Mouse (Mus musculus) kidney, embryonic 16.5 days (tissue): ENCODE data around the gene Ly6g6f. TPM values are rescaled to one million over a fixed set of nuclear protein-coding genes. Genes with fewer than 3 reads are reported as not detected.

Experiments used
- ATAC-seq: fragments of 200-750 bp; cut with Nextera tagmentation; 2 replicates; pipeline ENCODE4 v1.8.0; 2017; ENCODE audit warnings: moderate TSS enrichment; ENCODE audit not compliant: low FRiP score, low TSS enrichment
- H3K27ac ChIP-seq: fragments of 300-500 bp; sonication (generic); 2 replicates; pipeline ENCODE4 v1.5.1; 2014; ENCODE audit warnings: low read length
- H3K27me3 ChIP-seq: fragments of 300-500 bp; sonication (generic); 2 replicates; pipeline ENCODE4 v1.6.1; 2014; ENCODE audit warnings: low read length, control low read depth, mixed read lengths; ENCODE audit not compliant: insufficient read depth
- H3K36me3 ChIP-seq: fragments of 300-500 bp; sonication (generic); 2 replicates; pipeline ENCODE4 v1.6.1; 2014; ENCODE audit warnings: low read length, control low read depth, mixed read lengths; ENCODE audit not compliant: insufficient read depth
- H3K4me1 ChIP-seq: fragments of 300-500 bp; sonication (generic); 2 replicates; pipeline ENCODE4 v1.6.1; 2014; ENCODE audit warnings: low read length, control low read depth, mixed read lengths; ENCODE audit not compliant: insufficient read depth
- H3K4me2 ChIP-seq: fragments of 300-500 bp; sonication (generic); replicated peaks from 2 replicates; pipeline ENCODE4 v1.6.1; 2014; ENCODE audit warnings: low read depth, low read length
- H3K4me3 ChIP-seq: fragments of 300-500 bp; sonication (generic); 2 replicates; pipeline ENCODE4 v1.5.1; 2014; ENCODE audit warnings: mild to moderate bottlenecking, low read length
- H3K9ac ChIP-seq: fragments of 300-500 bp; sonication (generic); replicated peaks from 2 replicates; pipeline ENCODE4 v1.6.1; 2014; ENCODE audit warnings: low read length
- H3K9me3 ChIP-seq: fragments of 300-500 bp; sonication (generic); 2 replicates; pipeline ENCODE4 v1.6.1; 2016; ENCODE audit warnings: low read length, control low read depth
- WGBS: fragments of 180-500 bp; shearing (Covaris S2); extraction: QIAGEN DNeasy Blood & Tissue Kit; methylation state at CpG from one replicate; pipeline ENCODE4 v1.1.7; 2014; 5-methylcytosine and 5-hydroxymethylcytosine counted together
- polyA plus RNA-seq: library from polyadenylated mRNA; unstranded; fragments of >200 nt; fragmentation: Nextera tagmentation; extraction: Ambion mirVana; gene quantifications from 2 replicates; pipeline ENCODE4 v1.2.1, GENCODE M21; 2015

The Ly6g6f gene
- polyA plus RNA-seq, 1 experiment from 2014 or later = not detected

DNA sequence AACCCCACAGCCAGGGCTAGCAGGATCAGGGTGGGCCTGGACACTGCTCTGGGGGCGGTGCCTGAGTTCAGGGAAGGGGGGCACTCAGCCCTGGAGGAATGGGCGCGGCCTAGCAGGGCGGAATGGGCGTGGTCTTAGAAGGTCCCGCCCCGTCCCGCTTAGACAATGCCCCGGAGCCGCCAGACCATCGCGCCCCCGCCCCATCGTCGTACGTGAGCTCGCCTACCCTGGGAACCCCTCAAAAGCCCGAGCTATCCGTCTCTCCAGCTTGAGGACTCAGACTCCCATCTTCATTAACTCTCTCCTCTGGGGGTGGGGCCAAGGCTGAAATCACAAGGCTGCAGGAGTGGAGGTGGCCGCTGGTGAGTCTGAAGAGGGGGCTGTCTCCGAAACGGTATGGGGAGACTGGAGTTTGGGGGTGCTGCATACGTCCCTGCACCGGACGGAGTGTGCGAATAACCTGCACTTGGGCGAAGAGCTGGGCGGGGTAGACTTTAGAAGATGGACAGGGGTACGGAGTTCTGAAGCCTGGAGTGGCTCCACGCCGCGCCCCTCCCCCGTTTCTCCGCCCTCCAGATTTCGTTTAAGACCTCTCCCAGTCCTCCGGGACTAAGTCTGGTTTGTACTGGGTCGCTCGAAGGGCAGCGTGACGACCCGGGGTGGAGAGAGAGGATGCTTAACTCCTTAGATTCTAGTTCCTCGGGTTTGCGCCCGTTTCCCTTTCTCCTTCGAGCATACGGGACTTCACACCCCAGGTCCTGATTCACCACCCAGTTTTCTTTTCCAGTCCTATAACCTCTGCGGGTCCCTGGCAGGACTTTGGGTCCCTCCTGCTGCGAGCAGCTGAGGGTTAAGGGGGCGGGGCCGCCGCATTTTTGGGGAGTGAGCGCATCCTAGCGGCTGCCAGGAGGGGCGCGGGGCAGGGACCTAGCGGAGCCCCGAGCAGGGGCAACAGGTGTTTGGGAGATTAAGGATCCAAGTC lies 26.2 kb downstream of the Ly6g6f start, which contains the start of gene Ddah2:
Ddah2 (plus strand) TSS at position 125 of the 982 bp plus-strand sequence.
- Histone ChIP-seq H3K27me3 (no peaks in the 10 kb centered on the region), H3K4me1 (peaks cover 33% of the 10 kb centered on the region), H3K9ac (peak within 1 kb of the TSS; percentile 95), H3K4me2 (peak within 1 kb of the TSS; percentile 84), H3K27ac (peak within 1 kb of the TSS; percentile 96), H3K36me3 (peaks cover 64% of the 10 kb centered on the region), H3K4me3 (peak within 1 kb of the TSS; percentile 93), H3K9me3 (no peaks in the 10 kb centered on the region)
- peak; percentile 95 for ATAC-seq
- under 1% methylated on average over 57 of the region's 57 CpGs for WGBS

DNA sequence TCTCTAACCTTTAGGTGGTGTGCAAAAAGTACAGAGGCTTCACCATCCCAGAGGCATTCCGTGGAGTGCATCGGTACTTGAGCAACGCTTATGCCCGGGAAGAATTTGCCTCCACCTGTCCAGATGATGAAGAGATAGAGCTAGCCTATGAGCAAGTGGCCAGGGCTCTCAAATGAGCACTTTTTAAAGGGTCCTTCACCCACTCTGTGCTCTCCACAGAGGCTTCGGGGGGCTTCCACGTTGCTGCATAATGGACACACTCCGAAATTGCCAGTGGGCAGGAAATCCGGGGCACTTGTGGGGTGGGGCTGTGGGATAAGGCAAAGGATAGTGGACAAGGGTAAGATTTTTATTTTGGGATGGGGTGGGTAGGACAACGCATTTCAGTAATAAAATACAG lies 27.1 kb downstream of the Ly6g6f start:
- peak overlapping the region; percentile 93 for H3K4me3 ChIP-seq
- H3K27me3 ChIP-seq = no peaks in the 10 kb centered on the region
- H3K4me1 ChIP-seq = peaks cover 28% of the 10 kb centered on the region
- ATAC-seq = no peak
- peak overlapping the region; percentile 96 for H3K27ac ChIP-seq
- H3K9me3 ChIP-seq = no peaks in the 10 kb centered on the region
- peaks cover 72% of the 10 kb centered on the region for H3K36me3 ChIP-seq
- WGBS = 57% methylated on average over 9 of the region's 9 CpGs
- H3K9ac ChIP-seq = peak overlapping the region; percentile 95; the same call in 1 of the 2 replicates
- peak overlapping the region; percentile 84; the same call in 1 of the 2 replicates for H3K4me2 ChIP-seq

DNA sequence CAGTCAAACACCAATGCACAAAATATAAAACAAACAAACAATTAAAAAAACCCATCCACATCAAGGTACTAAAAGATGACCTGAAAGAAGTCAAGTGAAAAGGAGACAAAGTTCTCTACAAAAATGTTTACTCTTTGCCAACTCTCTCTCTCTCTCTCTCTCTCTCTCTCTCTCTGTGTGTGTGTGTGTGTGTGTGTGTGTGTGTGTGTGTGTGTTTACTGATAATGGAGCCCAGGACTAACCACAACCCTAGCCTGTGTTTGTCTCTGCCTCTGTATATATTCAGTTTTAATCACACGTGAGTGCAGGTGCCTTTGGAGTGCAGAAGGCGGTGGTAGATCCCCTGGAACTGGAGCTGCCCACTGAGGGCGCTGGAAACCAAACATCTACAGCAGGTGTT lies 28.3 kb downstream of the Ly6g6f start:
- H3K4me3 ChIP-seq = no peak overlapping the region
- WGBS = 83% methylated on average over 3 of the region's 3 CpGs
- no peak overlapping the region for H3K27ac ChIP-seq
- ATAC-seq = no peak
- peaks cover 38% of the 10 kb centered on the region for H3K4me1 ChIP-seq
- no peak overlapping the region for H3K9ac ChIP-seq
- H3K4me2 ChIP-seq = no peak overlapping the region
- H3K36me3 ChIP-seq = peaks cover 73% of the 10 kb centered on the region
- no peaks in the 10 kb centered on the region for H3K9me3 ChIP-seq
- no peaks in the 10 kb centered on the region for H3K27me3 ChIP-seq

DNA sequence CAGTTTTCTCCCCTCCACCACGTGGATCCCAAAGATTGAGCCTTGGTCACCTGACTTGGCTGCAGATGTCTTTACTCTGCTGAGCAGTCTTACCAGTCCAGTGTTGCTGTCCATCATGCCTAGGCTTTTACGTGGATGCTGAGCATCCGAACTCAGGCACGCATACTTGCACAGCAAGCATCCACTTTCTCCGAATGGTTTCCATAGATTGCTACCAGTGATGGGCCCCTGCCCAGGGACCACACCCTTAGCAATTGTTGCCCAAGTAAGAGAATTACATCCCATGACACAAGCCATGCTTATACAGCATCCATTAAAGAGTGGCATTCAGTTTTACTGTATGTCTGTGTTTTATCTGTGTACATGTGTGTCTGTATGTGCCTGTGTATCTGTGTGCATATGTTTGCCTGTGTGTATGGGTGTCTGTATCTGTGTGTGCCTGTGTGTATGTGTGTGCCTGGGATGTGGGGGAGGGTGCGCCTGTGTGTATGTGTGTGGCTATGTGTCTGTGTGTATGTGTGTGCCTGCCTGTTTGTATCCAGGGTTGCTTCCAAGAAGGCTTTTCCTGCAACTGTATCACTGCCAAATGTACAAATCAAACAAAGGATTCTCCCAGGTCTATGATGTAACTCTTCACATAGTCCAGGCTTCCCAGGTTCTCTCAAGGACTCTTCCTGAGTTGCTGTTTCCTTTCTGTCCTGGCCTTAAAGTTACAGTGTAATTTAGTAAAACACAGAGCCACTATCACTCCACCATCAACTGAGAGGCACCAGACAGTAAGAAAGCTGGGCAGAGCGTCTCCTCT lies 29.5 kb downstream of the Ly6g6f start:
- Histone ChIP-seq H3K9ac (no peak overlapping the region), H3K4me2 (no peak overlapping the region), H3K4me1 (peaks cover 36% of the 10 kb centered on the region), H3K27me3 (no peaks in the 10 kb centered on the region), H3K9me3 (no peaks in the 10 kb centered on the region), H3K36me3 (peaks cover 63% of the 10 kb centered on the region), H3K4me3 (no peak overlapping the region), H3K27ac (no peak overlapping the region)
- WGBS = 92% methylated on average over 7 of the region's 7 CpGs
- ATAC-seq = no peak

DNA sequence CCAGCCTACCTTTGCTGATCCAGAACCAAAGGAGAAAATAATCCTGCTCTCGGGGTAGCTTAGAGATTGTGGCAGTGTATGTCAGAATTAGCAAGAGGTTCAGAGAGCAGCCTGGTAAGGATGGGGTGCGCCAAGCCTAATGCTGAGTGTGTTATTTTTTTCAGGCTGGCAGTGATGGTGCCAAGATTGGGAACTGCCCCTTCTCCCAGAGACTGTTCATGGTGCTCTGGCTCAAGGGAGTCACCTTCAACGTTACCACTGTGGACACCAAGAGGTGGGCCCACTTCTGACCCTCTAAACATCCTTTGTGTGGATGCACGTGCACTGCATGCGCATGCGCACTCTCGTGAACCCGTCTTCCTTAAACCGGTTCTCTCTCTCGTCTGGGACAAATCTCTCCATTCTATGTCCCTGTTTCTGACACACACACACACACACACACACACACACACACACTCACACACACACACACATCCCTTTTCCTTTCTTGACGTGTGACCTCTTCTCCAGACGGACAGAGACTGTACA lies 33.1 kb downstream of the Ly6g6f start:
- H3K9me3 ChIP-seq = no peaks in the 10 kb centered on the region
- H3K4me1 ChIP-seq = peaks cover 44% of the 10 kb centered on the region
- H3K27me3 ChIP-seq = no peaks in the 10 kb centered on the region
- H3K36me3 ChIP-seq = peaks cover 46% of the 10 kb centered on the region
- H3K9ac ChIP-seq = peak overlapping the region; percentile 96
- peak overlapping the region; percentile 94 for H3K4me2 ChIP-seq
- peak overlapping the region; percentile 99 for H3K27ac ChIP-seq
- peak overlapping the region; percentile 86 for H3K4me3 ChIP-seq
- WGBS = 72% methylated on average over 12 of the region's 12 CpGs
- ATAC-seq = no peak

DNA sequence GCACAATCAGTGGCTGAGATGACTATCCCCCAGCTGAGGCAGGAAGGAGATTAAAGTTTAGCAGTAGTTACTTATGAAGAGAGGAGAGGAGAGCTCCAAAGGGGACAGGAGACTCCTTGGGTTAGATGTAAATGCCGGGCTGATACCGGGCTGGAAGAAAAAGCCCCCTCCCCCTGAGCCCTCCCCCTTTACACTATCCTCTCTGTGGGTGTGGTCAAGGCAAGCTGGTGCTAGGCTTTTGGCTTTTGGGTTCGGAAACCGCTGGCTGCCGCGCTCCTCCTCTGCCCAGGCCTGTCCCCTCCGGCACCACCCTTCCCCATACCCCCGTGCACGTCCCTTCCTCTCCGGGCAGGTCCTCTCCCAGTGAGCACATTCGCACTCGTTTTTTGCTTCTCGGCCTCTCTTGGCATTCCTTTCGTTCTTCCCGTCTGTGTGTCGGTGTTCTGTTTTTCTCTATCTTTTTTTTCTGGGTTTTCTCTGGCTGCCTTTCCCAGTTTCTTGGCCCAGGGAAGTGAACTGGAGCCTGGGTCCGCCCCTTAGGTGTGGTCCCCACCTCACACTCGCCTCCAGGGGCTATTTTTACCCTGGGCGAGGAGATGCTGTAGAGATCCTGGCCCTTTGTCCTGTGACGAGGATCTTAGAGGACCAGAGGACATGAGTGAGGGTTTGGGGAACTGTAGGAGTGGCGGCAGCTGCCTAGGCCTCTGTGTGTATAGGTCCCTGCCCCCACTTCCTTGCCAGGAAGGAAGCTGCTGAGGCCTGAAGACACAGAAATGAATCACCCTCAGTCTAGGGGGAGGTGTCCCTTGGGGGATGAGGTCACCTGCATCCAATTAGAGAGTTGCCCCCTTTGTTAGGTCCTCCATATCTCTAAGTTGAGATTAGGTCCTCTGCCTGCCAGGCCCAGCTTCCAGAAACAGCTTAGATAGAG lies 34.0 kb downstream of the Ly6g6f start:
- Histone ChIP-seq H3K27ac (peak overlapping the region; percentile 99), H3K27me3 (no peaks in the 10 kb centered on the region), H3K9me3 (no peaks in the 10 kb centered on the region), H3K4me3 (peak overlapping the region; percentile 86), H3K9ac (peak overlapping the region; percentile 96), H3K4me1 (peaks cover 50% of the 10 kb centered on the region), H3K36me3 (peaks cover 39% of the 10 kb centered on the region), H3K4me2 (peak overlapping the region; percentile 94)
- under 1% methylated on average over 21 of the region's 21 CpGs for WGBS
- peak; percentile 74 for ATAC-seq

DNA sequence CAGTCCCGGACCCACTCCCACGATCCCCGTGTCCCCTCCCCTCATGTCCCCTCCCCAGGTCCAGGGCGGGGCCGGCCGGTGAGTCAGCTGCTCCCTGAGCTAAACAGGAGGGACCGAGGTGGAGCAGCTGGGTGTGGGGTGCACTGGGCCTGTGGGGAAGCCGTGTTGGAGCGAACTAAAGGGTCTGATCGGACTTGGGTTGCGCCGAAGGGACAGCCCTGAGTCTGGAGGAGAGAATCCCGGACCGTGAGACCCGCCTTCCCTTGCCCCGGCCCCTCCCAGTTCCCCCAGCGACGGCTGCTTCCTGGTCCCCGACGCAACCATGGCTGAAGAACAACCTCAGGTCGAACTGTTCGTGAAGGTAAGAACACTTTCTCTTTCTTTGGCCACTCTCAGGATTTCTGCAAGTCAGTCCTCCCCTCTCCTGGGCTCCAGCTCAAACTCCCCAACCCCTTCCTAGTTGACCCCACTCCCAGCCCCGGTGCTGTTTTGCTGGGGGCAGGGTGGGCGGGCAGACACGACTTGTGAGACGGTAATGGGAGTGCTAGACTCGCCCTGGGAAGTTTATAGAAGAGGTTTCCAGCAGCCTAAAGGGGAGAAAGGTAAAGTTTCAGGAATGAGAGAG lies 35.2 kb downstream of the Ly6g6f start:
- under 1% methylated on average over 27 of the region's 27 CpGs for WGBS
- Histone ChIP-seq H3K27ac (peak overlapping the region; percentile 99), H3K4me3 (peak overlapping the region; percentile 86), H3K9ac (peak overlapping the region; percentile 96), H3K4me2 (peak overlapping the region; percentile 94), H3K4me1 (peaks cover 53% of the 10 kb centered on the region), H3K27me3 (no peaks in the 10 kb centered on the region), H3K36me3 (peaks cover 27% of the 10 kb centered on the region), H3K9me3 (no peaks in the 10 kb centered on the region)
- ATAC-seq = peak; percentile 22

DNA sequence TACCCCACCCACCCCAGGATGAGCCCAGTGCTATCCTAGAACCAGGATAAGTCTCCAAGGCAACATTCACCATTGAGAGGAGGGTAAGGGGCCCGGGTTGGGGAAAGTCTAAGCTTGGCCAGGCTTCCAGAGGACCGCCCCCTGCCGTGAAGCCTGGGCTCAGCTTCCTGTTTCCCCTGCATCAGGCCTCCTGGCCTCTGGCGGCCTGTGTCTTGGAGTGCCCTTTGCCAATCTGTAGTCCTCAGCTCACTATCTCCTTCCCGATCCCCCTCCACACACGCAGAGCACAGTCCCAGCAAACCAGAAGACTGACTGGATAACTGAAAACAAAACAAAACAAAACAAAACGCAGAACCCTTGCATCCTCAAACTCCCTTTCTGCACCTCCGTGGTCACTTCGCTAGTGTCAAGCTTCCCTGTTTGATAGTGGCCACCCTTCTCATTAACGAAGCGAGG lies 35.8 kb downstream of the Ly6g6f start, which contains the start of gene Clic1:
Clic1 (plus strand) TSS at position 406 of the 456 bp plus-strand sequence.
- WGBS = under 1% methylated on average over 11 of the region's 11 CpGs
- H3K4me3 ChIP-seq = peak within 1 kb of the TSS; percentile 86
- no peaks in the 10 kb centered on the region for H3K9me3 ChIP-seq
- H3K9ac ChIP-seq = peak within 1 kb of the TSS; percentile 96
- peaks cover 22% of the 10 kb centered on the region for H3K36me3 ChIP-seq
- H3K27ac ChIP-seq = peak within 1 kb of the TSS; percentile 99
- H3K4me2 ChIP-seq = peak within 1 kb of the TSS; percentile 94
- no peaks in the 10 kb centered on the region for H3K27me3 ChIP-seq
- ATAC-seq = peak; percentile 30
- peaks cover 59% of the 10 kb centered on the region for H3K4me1 ChIP-seq
